Mouse (Mus musculus): Measurements from ENCODE around the gene Plbd2.

Plbd2 gene

DNA sequence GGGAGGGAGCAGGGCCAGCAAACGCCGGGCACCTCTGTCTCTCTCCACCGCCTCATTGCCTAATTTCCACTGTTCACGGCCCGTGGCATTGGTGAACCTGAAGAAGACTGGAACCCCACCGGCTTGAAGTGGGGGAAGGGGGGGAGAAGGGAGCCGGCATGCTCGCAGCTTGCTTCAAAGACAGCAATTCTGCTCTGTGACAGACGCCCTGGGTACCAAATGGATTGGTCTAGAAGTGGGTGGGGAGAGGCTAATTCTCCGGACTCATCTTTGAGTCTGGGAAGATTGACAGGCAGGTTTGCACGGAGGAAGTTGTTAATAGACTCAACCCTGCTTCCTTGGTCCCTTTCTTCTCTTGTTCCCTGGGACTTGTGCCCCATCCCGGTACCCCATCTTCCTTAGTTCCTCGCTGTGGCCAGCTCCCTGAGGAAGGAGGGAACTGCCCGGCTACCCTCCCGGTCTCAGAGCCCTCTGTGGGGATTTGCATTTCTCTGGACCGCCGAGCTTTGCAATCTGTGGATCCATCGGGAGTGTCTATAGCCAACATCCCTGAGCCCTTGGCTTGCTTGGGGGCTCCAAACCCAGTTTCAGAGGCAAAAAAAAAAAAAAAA is 66.4 kb downstream of the Plbd2 start:
- no peak for DNase-seq (ENCODE audit: low spot score in 2 of 2)

DNA sequence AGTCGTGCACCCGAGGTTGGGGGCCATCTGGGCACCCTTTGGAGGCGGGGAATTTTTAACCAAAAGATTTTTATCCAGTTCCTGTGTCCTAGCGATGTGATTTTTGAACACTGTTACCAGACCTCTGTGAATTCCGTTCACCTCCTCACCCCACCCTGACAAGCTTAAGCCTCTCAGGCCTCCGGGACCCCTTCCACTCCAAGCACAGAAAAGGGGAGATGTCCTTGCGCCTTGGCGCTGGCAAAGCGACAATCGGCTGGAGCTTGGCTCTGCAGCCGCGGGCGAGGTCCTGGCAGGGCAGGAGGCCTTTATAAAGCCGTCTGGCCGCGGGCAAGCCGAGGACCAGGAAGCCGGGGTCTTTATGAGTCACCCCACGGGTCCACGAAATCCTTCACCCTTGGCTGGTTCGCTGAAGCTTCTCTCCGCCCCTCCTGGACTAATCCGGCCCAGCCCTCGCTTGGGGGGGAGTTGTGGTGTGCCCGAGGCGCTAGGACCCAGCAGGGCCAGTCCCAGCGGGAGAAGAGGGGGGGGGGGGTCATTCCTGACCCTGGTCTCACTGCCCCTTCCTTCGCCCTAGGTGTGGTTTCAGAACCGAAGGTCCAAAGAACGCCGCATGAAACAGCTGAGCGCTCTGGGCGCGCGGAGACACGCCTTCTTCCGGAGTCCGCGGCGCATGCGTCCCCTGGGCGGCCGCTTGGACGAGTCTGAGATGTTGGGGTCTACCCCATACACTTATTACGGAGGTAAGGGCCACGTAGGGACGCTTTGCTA is 67.5 kb downstream of the Plbd2 start:
- no peak for DNase-seq (ENCODE audit: low spot score in 2 of 2)

DNA sequence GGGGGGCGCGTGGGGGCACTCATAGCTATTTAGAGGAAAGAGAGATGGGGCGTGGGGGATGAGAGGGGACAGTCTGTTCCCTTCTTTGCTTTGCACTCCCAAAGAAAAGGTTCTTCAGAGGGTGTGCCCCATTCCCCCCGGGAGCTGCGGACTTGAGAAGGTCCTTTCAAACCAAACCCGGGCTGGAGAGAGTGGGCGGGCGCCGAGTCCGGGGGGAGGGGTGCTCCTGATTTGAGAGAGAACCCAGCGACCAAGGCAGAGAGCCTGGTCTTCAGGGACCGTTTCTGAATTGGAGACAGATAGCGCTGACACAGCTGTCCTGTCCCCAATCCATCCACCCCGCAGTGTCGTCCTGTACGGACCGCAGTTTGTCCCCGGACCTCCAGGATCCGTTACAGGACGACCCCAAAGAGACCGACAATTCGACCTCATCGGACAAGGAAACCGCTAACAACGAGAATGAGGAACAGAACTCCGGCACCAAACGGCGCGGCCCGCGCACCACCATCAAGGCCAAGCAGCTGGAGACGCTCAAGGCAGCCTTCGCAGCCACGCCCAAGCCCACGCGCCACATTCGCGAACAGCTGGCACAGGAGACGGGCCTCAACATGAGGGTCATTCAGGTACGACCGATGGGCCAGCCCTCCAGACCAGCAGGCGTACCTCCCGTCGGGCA is 68.3 kb downstream of the Plbd2 start:
- DNase-seq (ENCODE audit: low spot score in 2 of 2) = no peak

DNA sequence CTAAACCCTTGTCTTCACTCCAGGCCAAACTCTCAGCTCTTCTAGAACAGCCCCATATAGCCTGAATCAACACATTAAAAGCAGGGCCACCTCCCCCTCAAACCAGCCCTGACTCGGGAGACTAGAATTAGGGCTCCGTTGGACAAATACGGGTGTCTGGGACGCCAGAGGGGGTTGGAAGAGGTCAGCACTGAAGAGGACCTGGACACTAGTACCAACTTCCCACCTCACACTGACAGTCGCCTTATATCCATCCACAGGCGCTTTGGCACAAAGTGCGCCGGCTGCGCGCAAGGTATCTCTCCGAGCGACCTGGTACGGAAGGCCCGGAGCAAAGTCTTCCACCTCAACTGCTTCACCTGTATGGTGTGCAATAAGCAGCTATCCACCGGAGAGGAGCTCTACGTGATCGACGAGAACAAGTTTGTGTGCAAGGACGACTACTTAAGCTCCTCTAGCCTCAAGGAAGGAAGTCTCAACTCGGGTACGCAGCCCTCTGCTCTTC is 69.1 kb downstream of the Plbd2 start:
- DNase-seq (ENCODE audit: low spot score in 2 of 2) = no peak
